Mouse (Mus musculus) intestine, postnatal 0 days (tissue): Measurements from ENCODE around the gene Coa5. TPM values are rescaled to one million over a fixed set of nuclear protein-coding genes. Genes with fewer than 3 reads are reported as not detected.

ENCODE experiments used
- ATAC-seq: fragments of 200-750 bp; cut with Nextera tagmentation; 2 replicates; pipeline ENCODE4 v1.8.0; 2017; ENCODE audit warnings: mild to moderate bottlenecking, moderate TSS enrichment, moderate library complexity
- H3K27ac ChIP-seq: fragments of 300-500 bp; sonication (generic); 2 replicates; pipeline ENCODE4 v1.5.1; 2014; ENCODE audit warnings: mild to moderate bottlenecking, low read depth, low read length, moderate library complexity
- H3K27me3 ChIP-seq: fragments of 300-500 bp; sonication (generic); replicated peaks from 2 replicates; pipeline ENCODE4 v1.6.1; 2014; ENCODE audit warnings: low read length, mixed read lengths; ENCODE audit not compliant: control insufficient read depth, insufficient read depth
- H3K36me3 ChIP-seq: fragments of 300-500 bp; sonication (generic); 2 replicates; pipeline ENCODE4 v1.6.1; 2014; ENCODE audit warnings: mild to moderate bottlenecking, moderate library complexity; ENCODE audit not compliant: control insufficient read depth, insufficient read depth
- H3K4me1 ChIP-seq: fragments of 300-500 bp; sonication (generic); replicated peaks from 2 replicates; pipeline ENCODE4 v1.6.1; 2014; ENCODE audit warnings: antibody characterized with exemption, low read length, mixed read lengths; ENCODE audit not compliant: control insufficient read depth, insufficient read depth
- H3K4me2 ChIP-seq: fragments of 300-500 bp; sonication (generic); replicated peaks from 2 replicates; pipeline ENCODE4 v1.6.1; 2014; ENCODE audit warnings: low read depth, mild to moderate bottlenecking, moderate library complexity
- H3K4me3 ChIP-seq: fragments of 300-500 bp; sonication (generic); 2 replicates; pipeline ENCODE4 v1.5.1; 2014; ENCODE audit warnings: low read depth, low read length
- H3K9ac ChIP-seq: fragments of 300-500 bp; sonication (generic); 2 replicates; pipeline ENCODE4 v1.6.1; 2014; ENCODE audit warnings: mild to moderate bottlenecking, low read depth, low read length
- H3K9me3 ChIP-seq: fragments of 300-500 bp; sonication (generic); 2 replicates; pipeline ENCODE4 v1.6.1; 2016; ENCODE audit warnings: mixed run types; ENCODE audit not compliant: control insufficient read depth
- CTCF ChIP-seq: sonication (generic); IDR thresholded peaks from 2 replicates; pipeline ENCODE4 v1.5.1; 2016; ENCODE audit warnings: low read depth, mild to moderate bottlenecking, control low read depth, antibody characterized with exemption, moderate library complexity
- WGBS: fragments of 180-500 bp; shearing (Covaris S2); extraction: QIAGEN DNeasy Blood & Tissue Kit; methylation state at CpG from one replicate; pipeline ENCODE4 v1.1.7; 2014; 5-methylcytosine and 5-hydroxymethylcytosine counted together
- polyA plus RNA-seq: library from polyadenylated mRNA; unstranded; fragments of >200 nt; fragmentation: Nextera tagmentation; extraction: Ambion mirVana; gene quantifications from 2 replicates; pipeline ENCODE4 v1.2.1, GENCODE M21; 2015

The Coa5 gene
- polyA plus RNA-seq: 33.4 and 33.9 TPM in 2 replicates

GRCm38 (mm10) chr1:37429366-37430296 lies at the start of gene Coa5, which contains the start of gene Unc50:
Gene Coa5, minus strand, starts transcription at chr1:37430103.
Gene Unc50, plus strand, starts transcription at chr1:37430139.
- Histone ChIP-seq H3K36me3 (peaks cover 26% of the 10 kb centered on the region), H3K4me2 (peak within 1 kb of the TSS; percentile 84), H3K9me3 (no peaks in the 10 kb centered on the region), H3K4me1 (no peaks in the 10 kb centered on the region; the same call in none of the 2 replicates), H3K27me3 (no peaks in the 10 kb centered on the region), H3K27ac (peak within 1 kb of the TSS; percentile 92), H3K4me3 (peak within 1 kb of the TSS; percentile 87), H3K9ac (peak within 1 kb of the TSS; percentile 86)
- peak; percentile 40 for TF ChIP-seq CTCF
- 2% methylated on average over 57 of the region's 57 CpGs for WGBS
- ATAC-seq: peak; percentile 95

- no peak overlapping the region for H3K27ac ChIP-seq
- H3K27me3 ChIP-seq: no peaks in the 10 kb centered on the region
- H3K36me3 ChIP-seq: peaks cover 14% of the 10 kb centered on the region; the same call in 1 of the 2 replicates
- no peaks in the 10 kb centered on the region for H3K9me3 ChIP-seq
- TF ChIP-seq CTCF: peak; percentile 72
- no peak overlapping the region for H3K4me2 ChIP-seq
- H3K4me1 ChIP-seq: peaks cover 7% of the 10 kb centered on the region; the same call in 1 of the 2 replicates
- no peak overlapping the region for H3K4me3 ChIP-seq
- ATAC-seq: no peak
- no peak overlapping the region for H3K9ac ChIP-seq
- WGBS: 71% methylated on average over 9 of the region's 9 CpGs
Measured at GRCm38 (mm10) chr1:37479074-37479473, 49.2 kb upstream of the Coa5 start.

- Histone ChIP-seq H3K4me3 (no peak overlapping the region), H3K27ac (no peak overlapping the region), H3K4me1 (peaks cover 7% of the 10 kb centered on the region; the same call in 1 of the 2 replicates), H3K4me2 (no peak overlapping the region), H3K36me3 (peaks cover 14% of the 10 kb centered on the region; the same call in 1 of the 2 replicates), H3K9me3 (no peaks in the 10 kb centered on the region), H3K9ac (no peak overlapping the region), H3K27me3 (no peaks in the 10 kb centered on the region)
- ATAC-seq: no peak
- no peak for TF ChIP-seq CTCF
- 32% methylated on average over 7 of the region's 7 CpGs for WGBS
Measured at GRCm38 (mm10) chr1:37478416-37478815, 48.5 kb upstream of the Coa5 start.

- Histone ChIP-seq H3K4me3 (no peak overlapping the region), H3K4me2 (no peak overlapping the region), H3K36me3 (peaks cover 13% of the 10 kb centered on the region; the same call in 1 of the 2 replicates), H3K9ac (no peak overlapping the region), H3K9me3 (no peaks in the 10 kb centered on the region), H3K4me1 (peaks cover 7% of the 10 kb centered on the region; the same call in 1 of the 2 replicates), H3K27me3 (no peaks in the 10 kb centered on the region), H3K27ac (no peak overlapping the region)
- TF ChIP-seq CTCF: no peak
- ATAC-seq: no peak
- whole genome bisulfite sequencing: 47% methylated on average over 5 of the region's 5 CpGs
Measured at GRCm38 (mm10) chr1:37477928-37478327, 48.0 kb upstream of the Coa5 start.

GRCm38 (mm10) chr1:37477250-37477649 lies 47.3 kb upstream of the Coa5 start:
- Histone ChIP-seq H3K27ac (no peak overlapping the region), H3K4me2 (no peak overlapping the region), H3K9ac (no peak overlapping the region), H3K27me3 (no peaks in the 10 kb centered on the region), H3K36me3 (peaks cover 9% of the 10 kb centered on the region; the same call in 1 of the 2 replicates), H3K4me3 (no peak overlapping the region), H3K9me3 (no peaks in the 10 kb centered on the region), H3K4me1 (peaks cover 7% of the 10 kb centered on the region; the same call in 1 of the 2 replicates)
- WGBS: 94% methylated on average over 5 of the region's 5 CpGs
- no peak for TF ChIP-seq CTCF
- no peak for ATAC-seq

- Histone ChIP-seq H3K4me1 (peaks cover 7% of the 10 kb centered on the region; the same call in 1 of the 2 replicates), H3K4me3 (no peak overlapping the region), H3K4me2 (no peak overlapping the region), H3K27me3 (no peaks in the 10 kb centered on the region), H3K9ac (no peak overlapping the region), H3K36me3 (no peaks in the 10 kb centered on the region), H3K27ac (no peak overlapping the region; the same call in 1 of the 2 replicates), H3K9me3 (no peaks in the 10 kb centered on the region)
- WGBS: 87% methylated on average over 3 of the region's 3 CpGs
- TF ChIP-seq CTCF: no peak
- no peak for ATAC-seq
Measured at GRCm38 (mm10) chr1:37475312-37475711, 45.4 kb upstream of the Coa5 start.
